Mouse (Mus musculus): ENCODE measurements around the gene Dguok.

DNA sequence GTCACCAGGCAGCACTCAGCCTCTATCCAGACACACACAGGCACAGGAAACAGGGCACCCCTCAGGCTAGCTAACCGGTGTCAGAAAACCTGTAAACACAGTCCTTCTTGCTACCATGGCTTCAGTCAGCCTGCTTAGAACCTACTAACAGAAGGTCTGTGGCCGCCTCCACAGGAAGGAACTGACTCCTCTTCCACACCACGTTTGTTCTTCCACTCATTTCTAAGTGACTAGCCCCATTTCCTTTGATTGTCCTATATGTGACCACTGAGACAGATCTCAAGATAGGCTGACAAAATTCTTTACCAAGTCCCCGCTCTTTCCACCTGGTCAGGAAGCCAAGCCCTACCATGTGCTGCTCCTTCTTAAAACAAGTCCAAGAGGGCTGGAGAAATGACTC, 57.9 kb downstream of the Dguok start:
- TF ChIP-seq CTCF (IDR thresholded peaks at IDR 0.05; ENCODE audit: control insufficient read depth, insufficient read depth, insufficient replicate concordance, low read depth, low read length) (no peak), POLR2A (IDR thresholded peaks at IDR 0.05; ENCODE audit: control insufficient read depth, low read depth, low read length) (no peak)
